Mouse (Mus musculus) pancreas, adult 10 weeks (tissue): ENCODE data around the gene Gspt2. TPM values are rescaled to one million over a fixed set of nuclear protein-coding genes. Genes with fewer than 3 reads are reported as not detected.

Experiments used
- polyA plus RNA-seq: library from polyadenylated mRNA; stranded (reverse); fragments of 350-450 nt; fragmentation: Illumina TruSeq; extraction: RNeasy Lipid Tissue Mini Kit (QIAGEN cat#74804); gene quantifications from one replicate; pipeline ENCODE4 v1.2.3, GENCODE M21; 2015; ENCODE audit warnings: low read depth, low replicate concordance; ENCODE audit not compliant: insufficient read depth

The Gspt2 gene
- 2.7 TPM for polyA plus RNA-seq

DNA sequence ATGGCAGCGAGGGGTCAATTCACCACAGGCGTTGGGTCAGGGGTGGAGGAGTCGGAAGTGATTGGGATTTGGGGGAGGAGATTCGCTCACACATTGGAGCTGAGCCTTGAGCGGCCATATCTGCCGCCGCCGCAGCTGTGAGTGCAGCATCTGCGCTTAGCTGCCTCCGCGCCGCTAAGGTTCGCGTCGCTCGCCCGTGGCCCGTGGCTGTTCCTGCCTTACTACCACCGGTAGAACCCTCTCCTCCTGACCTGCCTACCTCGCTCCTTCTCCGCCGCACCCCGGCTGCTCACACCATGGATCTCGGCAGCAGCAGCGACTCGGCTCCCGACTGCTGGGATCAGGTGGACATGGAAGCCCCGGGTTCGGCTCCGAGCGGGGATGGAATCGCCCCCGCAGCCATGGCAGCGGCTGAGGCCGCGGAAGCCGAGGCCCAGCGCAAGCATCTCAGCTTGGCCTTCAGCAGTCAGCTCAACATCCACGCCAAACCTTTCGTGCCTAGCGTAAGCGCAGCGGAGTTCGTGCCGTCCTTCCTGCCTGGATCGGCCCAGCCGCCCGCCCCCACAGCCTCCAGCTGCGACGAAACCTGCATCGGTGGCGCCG is at the start of gene Gspt2:
Gene Gspt2, plus strand, starts transcription at position 109 of the 603 bp plus-strand sequence.

Other genes with a start within 250 kb of the Gspt2 start
- 106 TPM for gene Maged1, start 93.9 kb upstream of the Gspt2 start, polyA plus RNA-seq
- 1.5 TPM for gene Zxdb, start 88.5 kb downstream of the Gspt2 start, polyA plus RNA-seq